Mouse (Mus musculus) layer of hippocampus, postnatal 10 days (tissue): ENCODE results near the gene Chm. TPM values are rescaled to one million over a fixed set of nuclear protein-coding genes. Genes with fewer than 3 reads are reported as not detected.
A peak's percentile ranks its signal among the peaks of the same experiment; 100 is the strongest.
"Not testable (repeated sequence)": the region's sequence is repeated elsewhere in the genome, so short reads cannot be mapped to it uniquely, and the experiment has no call there.

Source experiments
- DNase-seq, 2 experiments: peaks; one replicate each; pipeline ENCODE4 v3.0.0; 2021; ENCODE audit warnings: low spot score in 2 of 2
- long read RNA-seq: library from polyadenylated mRNA; stranded (forward); transcript quantifications from one replicate; pipeline ENCODE4 v2.0.0, GENCODE M21; 2023
- microRNA-seq, 2 experiments: library from miRNA; unstranded; fragments of <30 nt; microRNA quantifications; one replicate each; pipeline ENCODE4 v1.2.0; 2021
- total RNA-seq, 2 experiments: library from RNA; stranded (reverse); gene quantifications; 2 replicates each; pipeline ENCODE4 v1.2.3; 2021

The Chm gene
- 10 to 100 TPM; 35.3 to 39.4 TPM for total RNA-seq
- long read RNA-seq, full-length matches to known transcripts = 8 of 15 reads
- long read RNA-seq, partial matches to known transcripts = 0 of 15 reads
- long read RNA-seq, other reads (novel, unspliced or antisense) = 7 of 15 reads

DNA sequence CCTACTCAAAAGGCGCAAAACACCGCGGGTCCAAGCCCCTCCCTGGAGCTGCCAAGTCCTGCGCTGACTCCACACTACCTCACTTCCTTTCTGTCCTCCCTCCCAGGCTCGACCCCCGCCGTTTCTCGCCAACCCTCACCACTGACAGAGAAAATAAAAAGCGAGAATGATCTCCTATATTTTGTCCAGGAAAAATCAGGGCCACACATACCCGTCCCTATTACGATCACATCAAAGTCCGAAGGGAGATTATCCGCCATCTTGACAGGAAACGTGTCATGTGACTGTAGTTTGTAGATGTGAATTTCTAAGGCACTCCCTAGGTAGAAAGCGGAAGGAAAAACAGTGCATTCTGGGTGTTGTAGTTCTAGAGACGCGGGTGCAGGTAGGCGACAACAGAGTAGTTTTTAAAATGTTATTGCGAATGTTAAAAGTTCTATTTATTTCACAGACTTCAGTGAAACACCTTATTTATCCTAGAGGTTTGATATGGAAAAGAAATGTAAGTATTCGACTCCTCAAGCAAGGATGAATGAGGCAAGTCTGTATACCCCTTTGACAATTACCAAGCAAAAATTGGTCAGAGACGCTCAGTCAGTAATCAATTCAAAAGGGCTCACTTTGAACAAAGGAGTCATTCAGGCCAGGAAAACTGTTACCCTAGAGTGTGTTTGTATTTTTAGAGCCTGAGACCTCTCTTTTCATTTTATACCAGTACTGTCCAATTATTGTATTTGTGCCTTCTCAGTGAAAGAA, at the start of gene Chm:
Gene Chm (minus strand): TSS at position 288 of the 756 bp plus-strand sequence.
- DNase-seq = peak; percentile 37 to 57

DNA sequence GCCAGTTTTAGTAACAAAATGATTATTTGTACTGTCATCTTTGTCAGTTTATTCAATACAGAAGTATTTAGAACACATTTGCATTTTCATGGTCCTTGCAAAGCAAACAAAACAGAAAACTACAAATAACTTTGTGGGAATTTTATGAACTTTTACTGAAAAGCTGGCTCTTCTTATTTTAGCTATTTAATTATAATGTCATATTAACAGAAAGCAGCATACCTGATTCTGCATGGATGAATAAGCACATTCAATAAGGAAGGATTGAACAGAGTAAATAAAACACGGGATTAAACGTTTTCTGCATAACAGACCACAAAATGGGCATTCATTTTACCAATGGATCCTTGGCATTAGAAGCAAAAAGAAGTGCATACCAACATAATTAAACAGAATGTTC, 8.6 kb upstream of the Chm start:
- DNase-seq = no peak

DNA sequence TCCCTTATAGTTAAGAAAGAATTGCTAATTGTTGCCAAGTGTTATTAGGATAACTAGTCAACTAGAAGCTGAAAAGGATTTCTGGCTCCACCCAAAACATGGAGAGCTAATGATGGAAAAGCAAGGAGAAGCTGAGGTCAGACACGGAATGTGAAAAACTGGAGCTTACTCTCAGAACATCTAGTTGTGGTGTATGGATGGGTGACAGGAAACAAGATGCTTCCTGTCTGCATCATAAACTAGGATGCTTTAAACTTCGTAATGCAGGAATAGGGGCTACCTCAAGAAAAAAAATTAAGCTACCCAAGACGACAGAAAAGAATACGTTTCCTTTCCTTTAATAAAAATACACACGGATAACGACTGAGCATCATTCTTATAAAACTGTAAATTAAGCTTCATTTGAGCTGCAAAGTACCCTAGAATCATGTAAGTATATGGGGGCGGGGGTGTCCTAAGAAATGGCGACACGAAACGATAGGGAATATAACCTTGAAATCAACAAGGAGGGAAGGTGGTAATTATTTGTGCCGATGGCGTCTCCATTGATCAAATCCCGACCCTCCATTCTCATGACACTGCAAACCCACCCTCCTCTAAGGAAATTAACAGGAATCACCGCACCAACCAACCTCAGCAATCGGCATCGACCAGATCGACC, 618 bp downstream of the Chm start:
- no peak for DNase-seq

DNA sequence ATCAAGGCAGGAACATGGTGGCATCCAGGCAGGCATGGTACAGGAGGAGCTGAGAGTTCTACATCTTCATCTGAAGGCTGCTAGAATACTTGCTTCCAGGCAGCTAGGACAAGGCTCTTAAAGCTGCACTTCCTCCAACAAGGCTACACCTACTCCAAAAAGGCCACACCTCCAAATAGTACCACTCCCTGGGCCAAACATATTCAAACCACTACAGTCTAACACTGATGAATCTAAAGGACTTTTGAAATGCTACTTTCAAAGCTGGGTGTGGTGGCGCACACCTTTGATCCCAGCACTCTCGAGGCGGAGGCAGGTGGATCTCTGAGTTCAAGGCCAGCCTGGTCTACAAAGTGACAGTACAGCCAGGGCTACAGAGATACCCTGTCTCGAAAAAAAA, 4.5 kb downstream of the Chm start:
- DNase-seq = not testable (repeated sequence)

DNA sequence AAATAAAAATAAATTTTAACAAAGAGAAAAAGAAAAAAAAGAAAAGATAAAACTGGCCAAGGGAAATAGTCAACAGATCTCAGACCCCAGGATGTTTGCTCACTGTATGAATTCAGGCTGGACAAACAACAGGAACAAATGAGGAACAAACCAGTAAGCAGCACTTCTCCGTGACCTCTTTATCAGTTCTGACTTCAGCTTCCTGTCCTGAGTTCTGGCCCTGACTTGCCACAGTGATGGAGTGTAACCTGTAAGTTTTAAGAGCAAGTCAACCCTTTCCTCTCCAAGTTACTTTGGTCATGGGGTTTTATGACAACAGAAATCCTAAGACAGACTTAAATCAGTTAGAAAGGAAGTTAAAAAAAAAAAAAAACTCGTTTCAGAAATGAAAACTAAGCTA, 12.6 kb downstream of the Chm start:
- DNase-seq = no peak

DNA sequence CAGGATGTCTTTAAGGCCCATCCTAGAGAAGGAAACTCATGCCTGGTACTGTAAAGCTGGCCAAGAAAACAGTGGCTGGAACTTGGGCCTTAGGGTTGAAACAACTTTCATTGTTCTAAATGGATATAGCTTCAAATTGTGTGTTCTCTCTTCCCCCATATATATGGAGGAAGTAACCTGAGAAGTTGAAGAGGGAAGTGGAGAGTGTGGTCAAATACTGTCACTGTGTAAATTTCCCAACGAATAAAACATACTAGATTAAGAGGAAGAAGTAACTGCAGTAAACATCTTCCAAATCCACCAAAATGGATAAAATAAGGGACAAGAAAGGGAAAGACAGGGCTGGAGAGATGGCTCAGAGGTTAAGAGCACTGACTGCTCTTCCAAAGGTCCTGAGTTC, 13.0 kb downstream of the Chm start:
- DNase-seq = no peak

DNA sequence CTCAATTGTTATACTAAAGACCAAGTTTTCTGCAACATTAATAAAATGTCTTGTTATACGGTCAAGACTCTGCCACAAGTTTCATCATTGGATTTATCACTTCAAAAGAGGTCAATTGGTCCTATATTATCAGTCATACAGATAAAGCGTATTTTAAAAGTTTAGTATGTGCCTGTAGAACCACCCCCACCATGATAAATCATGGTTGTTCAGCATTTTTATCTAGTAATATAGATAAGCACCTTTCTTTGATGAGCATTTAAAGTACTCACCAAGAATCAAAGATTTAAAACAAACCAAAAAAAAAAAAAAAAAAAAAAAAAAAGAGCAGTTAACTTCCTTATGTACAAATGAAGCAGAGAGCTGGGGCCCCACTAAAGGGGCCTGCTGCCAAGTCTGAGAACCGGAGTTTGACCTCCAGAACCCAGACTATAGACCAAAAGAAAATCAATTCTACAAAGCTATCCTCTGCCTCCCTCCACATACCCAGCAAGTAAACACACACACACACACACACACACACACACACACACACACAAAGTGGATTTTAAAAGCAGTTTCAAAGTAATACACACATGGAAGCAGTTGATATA, 25.0 kb downstream of the Chm start:
- DNase-seq = no peak

DNA sequence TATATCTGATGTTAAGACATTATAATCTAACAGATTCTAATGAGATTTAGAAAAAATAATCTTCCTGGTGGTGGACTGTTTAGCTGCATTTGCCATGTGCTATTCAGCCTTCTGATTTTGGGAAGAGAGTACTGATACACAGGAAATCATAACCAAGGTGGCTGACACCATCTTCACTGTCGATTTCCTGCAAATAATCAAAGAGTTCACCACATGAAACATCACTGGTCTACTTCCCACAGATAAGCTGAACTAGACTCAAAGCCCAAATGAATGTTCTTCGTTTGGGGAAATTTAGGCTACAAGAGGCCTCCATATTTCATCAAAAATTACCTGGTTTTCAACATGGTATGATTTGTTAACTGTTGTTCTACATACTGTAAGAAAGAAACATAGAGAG, 101.1 kb downstream of the Chm start:
- no peak for DNase-seq

DNA sequence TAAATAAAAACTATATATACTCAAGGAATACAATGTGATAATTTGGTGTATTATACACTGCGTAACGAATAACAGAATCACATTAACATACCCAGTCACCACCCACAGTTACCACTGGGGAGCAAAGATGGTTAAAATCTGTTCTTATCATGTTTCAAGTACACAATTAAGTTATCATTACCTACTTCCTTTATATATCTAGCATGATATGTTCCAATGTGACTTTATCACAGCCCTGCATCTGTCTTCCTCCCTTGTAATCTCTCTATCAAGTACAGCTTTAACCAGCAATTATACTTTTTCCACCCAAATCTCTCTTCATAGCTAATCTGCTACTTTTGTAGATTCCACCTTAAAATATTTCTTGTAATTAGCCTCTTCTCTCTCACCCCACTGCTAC, 109.3 kb downstream of the Chm start:
- no peak for DNase-seq

DNA sequence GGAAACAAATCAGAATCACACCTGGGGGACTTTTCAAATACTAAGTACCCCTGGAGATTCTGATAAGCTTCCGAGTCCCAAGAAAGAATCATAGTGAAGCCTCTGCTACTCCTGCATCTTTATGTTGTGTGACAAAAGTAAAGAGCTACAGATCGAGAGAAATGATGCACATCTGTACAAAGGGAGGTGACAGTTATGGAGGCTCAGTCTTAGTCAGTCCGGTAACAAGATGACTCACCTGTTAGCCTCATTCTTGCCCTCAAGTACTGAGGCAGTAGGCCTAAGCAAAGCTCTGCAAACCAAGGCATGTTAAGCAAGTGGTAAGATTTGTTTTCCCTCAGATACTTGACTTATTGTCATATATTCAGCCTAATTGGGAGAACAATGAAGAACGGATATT, 110.5 kb downstream of the Chm start:
- DNase-seq = no peak

DNA sequence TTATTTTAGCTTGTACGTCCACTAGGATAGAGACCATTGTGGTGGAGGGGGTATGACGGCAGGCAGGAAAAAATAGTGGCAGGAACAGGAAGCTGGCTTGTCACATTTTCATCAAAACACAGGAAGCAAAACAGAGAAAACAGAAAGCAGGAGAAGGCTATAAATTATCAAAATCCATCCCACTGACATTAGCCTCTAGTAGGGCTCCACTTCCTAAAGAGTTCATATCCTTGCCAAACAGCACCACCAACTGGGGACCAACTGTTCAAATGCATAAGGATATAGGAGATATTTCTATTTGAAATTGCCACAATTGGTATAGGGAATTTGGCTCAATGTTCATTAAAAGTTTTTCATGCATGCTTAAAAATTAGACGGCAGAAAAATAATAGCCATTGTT, 181.7 kb downstream of the Chm start:
- no peak for DNase-seq

DNA sequence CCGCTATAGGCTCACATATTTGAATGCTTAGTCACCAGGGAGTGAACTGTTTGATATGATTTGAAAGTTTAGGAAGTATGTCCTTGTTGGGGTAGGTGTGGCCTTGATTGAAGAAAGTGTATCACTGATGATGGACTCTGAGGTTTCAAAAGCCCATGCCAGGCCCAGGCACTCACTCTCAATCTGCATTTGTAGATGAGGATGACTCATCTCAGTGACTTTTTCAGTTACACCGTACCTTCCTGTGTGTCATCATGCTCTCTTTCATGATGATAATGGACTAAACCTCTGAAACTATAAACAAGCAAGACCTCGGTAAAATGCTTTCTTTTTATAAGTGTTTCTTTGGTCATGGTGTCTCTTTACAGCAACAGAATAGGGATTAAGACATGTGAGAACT, 183.1 kb downstream of the Chm start:
- DNase-seq = no peak

Small RNAs within 50 kb of the gene (microRNA-seq; reads per million reads assigned to microRNA genes)
- gene Mir361 = 4,511 to 4,700 reads per million in 2 experiments

Other genes with a start within 250 kb of the Chm start
- 1 to 10 TPM; 2.6 to 2.7 TPM for gene Dach2, start 112.0 kb upstream of the Chm start, total RNA-seq